Mouse (Mus musculus) left cerebral cortex, postnatal 14 days (tissue): ENCODE measurements around the gene Erp27. TPM values are rescaled to one million over a fixed set of nuclear protein-coding genes. Genes with fewer than 3 reads are reported as not detected.
A peak's percentile ranks its signal among the peaks of the same experiment; 100 is the strongest.

Source experiments
- DNase-seq, 2 experiments: peaks; one replicate each; pipeline ENCODE4 v3.0.0; 2021 to 2022; ENCODE audit warnings: low spot score in 2 of 2, mixed read lengths in 1 of 2
- intact Hi-C: fragments of 180-260 bp; cut with DNase I; formaldehyde crosslinking; loops from one replicate; pipeline ENCODE4 v1.15.1; 2025
- total RNA-seq, 2 experiments: library from RNA; stranded (reverse); gene quantifications; 2 replicates each; pipeline ENCODE4 v1.2.3; 2021

Erp27 gene
- total RNA-seq, 2 experiments from 2014 or later = 0.34 to 0.81 TPM

- no peak for DNase-seq
- intact Hi-C loops = no loop called here
Observed at GRCm38 (mm10) chr6:136883431-136883915, 38.5 kb downstream of the Erp27 start.

DNA sequence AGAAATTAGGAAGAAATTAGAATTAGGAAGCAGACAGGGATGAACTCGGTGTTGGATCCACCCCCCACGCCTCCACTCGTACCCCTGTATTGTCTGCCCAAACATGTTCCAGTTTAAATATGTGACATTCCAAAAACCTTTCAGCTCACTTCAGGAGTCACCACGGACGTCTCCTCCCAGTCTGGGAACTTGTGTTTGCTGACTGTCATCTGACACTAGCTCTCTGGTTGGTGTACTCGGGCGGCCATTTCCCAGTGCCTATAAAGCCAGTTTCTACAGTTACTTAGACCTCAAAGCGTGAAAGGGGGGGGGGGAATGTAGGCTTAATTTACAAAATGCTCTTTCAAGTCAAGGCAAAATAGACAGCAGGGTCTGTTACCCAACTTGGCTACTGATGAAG is 40.3 kb downstream of the Erp27 start:
- no peak for DNase-seq
- intact Hi-C loops = no loop called here

DNA sequence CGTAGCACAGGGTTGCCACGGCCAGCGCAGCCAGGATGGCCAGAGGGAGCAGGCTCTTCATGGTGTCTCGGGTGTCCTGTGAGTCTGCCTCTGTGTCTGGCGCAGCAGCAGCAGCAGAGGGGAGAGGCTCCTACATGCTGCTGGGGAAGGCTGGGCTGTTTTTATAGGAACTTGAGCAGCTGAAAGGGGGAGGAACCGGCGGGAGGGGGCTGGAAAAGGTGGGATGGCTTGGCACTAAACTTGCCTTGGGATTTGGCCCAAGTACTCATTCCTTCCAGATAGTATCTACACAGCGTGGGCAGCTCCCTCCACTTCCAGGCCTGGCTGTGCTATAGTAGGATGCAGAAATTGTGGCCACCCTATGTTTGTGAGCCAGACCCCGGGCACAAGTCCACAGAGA is 46.3 kb downstream of the Erp27 start, which contains the start of gene Mgp:
Mgp (minus strand) TSS at position 154 of the 400 bp plus-strand sequence.
- DNase-seq = peak; percentile 33 to 35
- intact Hi-C loops = no loop called here

DNA sequence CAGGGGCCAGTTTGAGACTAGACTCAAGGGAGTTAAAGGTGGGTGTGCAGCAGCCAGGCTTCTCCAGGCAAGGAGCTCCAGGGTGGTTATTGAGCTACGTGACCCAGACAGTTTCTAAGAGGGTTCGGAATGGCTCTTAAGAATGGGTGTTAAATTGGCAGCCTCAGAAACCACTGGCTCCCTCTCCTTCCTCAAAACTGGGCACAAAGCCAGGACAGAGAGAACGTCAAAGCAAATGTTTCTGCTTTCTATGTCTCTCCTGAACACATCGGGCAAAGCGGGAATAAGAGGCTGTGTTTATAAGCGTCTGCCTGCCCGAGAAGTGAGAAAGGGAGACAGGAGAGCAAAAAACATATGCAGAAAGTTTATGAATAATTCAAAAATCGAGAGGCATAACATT is 47.4 kb downstream of the Erp27 start:
- DNase-seq = peak; percentile 43 to 46

DNA sequence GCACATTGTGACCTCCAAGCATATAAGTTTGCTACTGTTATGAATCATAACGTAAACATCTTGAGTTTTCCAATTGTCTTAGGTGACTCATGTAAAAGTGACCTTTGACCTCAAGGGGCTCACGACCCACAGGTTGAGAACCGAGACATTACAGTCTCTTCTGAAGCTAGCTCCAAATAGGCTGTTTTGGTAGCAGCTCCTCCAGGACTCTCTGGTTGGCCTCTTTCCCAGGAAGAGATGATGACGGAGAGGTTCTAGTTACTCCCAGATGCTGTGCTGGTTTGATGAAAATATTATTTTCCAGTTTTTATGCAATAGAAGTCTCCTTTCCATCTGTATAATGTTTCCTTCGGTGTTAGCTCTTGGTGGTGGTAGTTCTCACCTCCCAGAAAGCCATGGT is 53.1 kb downstream of the Erp27 start:
- no peak for DNase-seq
- intact Hi-C loops = loop anchor here (10.0 kb wide), 1 partner anchor 316 kb away; no protein-coding TSS in a partner anchor

More for the DNA sequence above, 47.4 kb downstream of the Erp27 start:
- intact Hi-C loops = no loop called here

GRCm38 (mm10) chr6:136866150-136866549 is 55.8 kb downstream of the Erp27 start:
- no peak for DNase-seq
- intact Hi-C loops = loop anchor here (10.0 kb wide), 1 partner anchor 319 kb away; no protein-coding TSS in a partner anchor

GRCm38 (mm10) chr6:136865360-136865759 is 56.6 kb downstream of the Erp27 start:
- intact Hi-C loops = loop anchor here (10.0 kb wide), 1 partner anchor 319 kb away; no protein-coding TSS in a partner anchor
- DNase-seq = no peak

GRCm38 (mm10) chr6:136861020-136861419 is 61.0 kb downstream of the Erp27 start:
- intact Hi-C loops = loop anchor here (1.0 to 10.0 kb wide), 4 partner anchors 59 to 324 kb away; no protein-coding TSS in a partner anchor
- peak; percentile 44 to 58 for DNase-seq

DNA sequence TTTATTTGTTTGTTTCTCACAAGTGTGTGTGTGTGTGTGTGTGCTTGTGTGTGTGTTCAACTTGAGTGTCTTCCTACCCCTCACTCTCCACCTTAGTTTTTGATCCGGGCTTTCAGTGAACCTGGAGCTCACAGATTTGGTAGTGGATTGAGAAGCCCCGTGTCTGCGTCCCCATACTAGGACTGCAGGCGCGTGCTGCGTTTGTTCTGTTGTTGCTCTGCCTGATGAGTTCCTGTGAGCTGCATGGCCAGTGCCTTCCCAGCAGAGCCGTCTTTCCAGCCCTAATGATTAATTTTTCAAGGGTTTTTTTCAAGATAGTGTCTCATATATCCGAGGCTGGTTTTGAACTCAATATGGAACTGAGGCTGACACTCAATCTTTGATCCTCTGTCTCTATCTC is 63.6 kb downstream of the Erp27 start:
- no peak for DNase-seq
- intact Hi-C loops = no loop called here

DNA sequence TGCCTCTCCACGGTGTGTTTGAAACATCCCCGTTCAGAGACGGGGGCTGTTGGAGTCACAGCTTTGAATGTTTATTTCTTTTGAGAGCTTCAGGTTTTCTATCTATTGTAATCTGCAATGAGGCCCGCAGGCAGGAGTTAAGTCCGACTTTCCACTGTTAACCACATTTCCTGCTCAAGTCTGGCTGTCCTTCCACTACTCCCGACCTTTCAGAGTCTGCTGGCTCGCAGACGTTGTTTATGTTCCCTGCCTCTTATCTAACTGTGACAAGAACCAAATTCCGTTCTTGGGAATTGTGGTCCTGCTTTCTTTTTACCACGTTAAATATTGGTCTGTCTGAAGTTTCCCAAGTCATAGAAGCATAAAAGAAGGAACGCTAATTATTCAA is 64.1 kb downstream of the Erp27 start:
- no peak for DNase-seq
- intact Hi-C loops = no loop called here

Other genes with a start within 250 kb of the Erp27 start
- gene Gucy2c, start 140.4 kb downstream of the Erp27 start, total RNA-seq = under 1 TPM; 0.42 to 0.57 TPM
- gene Hist4h4, start 117.8 kb downstream of the Erp27 start, total RNA-seq = 10 to 100 TPM in 1 of 2 experiments, 1 to 10 TPM in 1; 7.9 to 10.4 TPM
- gene H2afj, start 113.9 kb downstream of the Erp27 start, total RNA-seq = 10 to 100 TPM; 65.7 to 66.8 TPM
- gene BC049715, start 94.6 kb downstream of the Erp27 start, total RNA-seq = 1 to 10 TPM; 2.7 to 4.8 TPM
- gene Wbp11, start 93.9 kb downstream of the Erp27 start, total RNA-seq = 100 to 1,000 TPM; 120 to 128 TPM
- gene Smco3, start 86.7 kb downstream of the Erp27 start, total RNA-seq = 1 to 10 TPM; 2.1 to 4.2 TPM
- gene Art4, start 64.4 kb downstream of the Erp27 start, total RNA-seq = under 1 TPM in 1 of 2 experiments, not detected in 1; 0.21 TPM
- gene Mgp, start 46.4 kb downstream of the Erp27 start, total RNA-seq = 10 to 100 TPM; 44.9 to 54.4 TPM
- gene Pde6h, start 1.7 kb upstream of the Erp27 start, total RNA-seq = 1 to 10 TPM; 1.3 to 1.6 TPM
- gene Arhgdib, start 19.7 kb upstream of the Erp27 start, total RNA-seq = 10 to 100 TPM; 16.6 to 17.0 TPM
- gene Rerg, start 248.3 kb upstream of the Erp27 start, total RNA-seq = 1 to 10 TPM; 8.1 to 9.3 TPM